Mouse (Mus musculus) brain, embryonic 14.5 days (tissue): ENCODE measurements at regions not wholly inside any gene's neighbourhood (a gene's known extent, or its start where the extent isn't known, plus 50 kb on each side); places are given as distances from the start of the nearest gene placed in this dataset.

ENCODE experiments used
- CTCF ChIP-seq: fragments of 200-500 bp; IDR thresholded peaks from 2 replicates; pipeline ENCODE4 v1.5.1; 2012; ENCODE audit warnings: inconsistent platforms, mild to moderate bottlenecking, moderate library complexity, borderline replicate concordance; ENCODE audit not compliant: insufficient read depth, insufficient read length; ENCODE audit errors: extremely low read depth
- POLR2A ChIP-seq: fragments of 200-500 bp; IDR thresholded peaks from 2 replicates; pipeline ENCODE4 v1.6.1; 2012; ENCODE audit warnings: mild to moderate bottlenecking, inconsistent platforms, borderline replicate concordance; ENCODE audit not compliant: poor library complexity, insufficient read depth, insufficient read length, severe bottlenecking; ENCODE audit errors: extremely low read depth

GRCm38 (mm10) chr15:23536691-23537090, 987.9 kb downstream of the Cdh18 start:
- no peak for TF ChIP-seq CTCF
- TF ChIP-seq POLR2A, result no peak
